Mouse (Mus musculus) natural killer cell, adult 2 months (primary cell): ENCODE measurements around the gene Plxdc1.
A peak's percentile ranks its signal among the peaks of the same experiment; 100 is the strongest.

Experiments
- DNase-seq, 2 experiments: peaks; one replicate each; pipeline ENCODE4 v3.0.0; 2022; ENCODE audit warnings: low spot score in 2 of 2

Gene Plxdc1

GRCm38 (mm10) chr11:97985727-97986677 is at the start of gene Plxdc1:
TSS of gene Plxdc1 (minus strand) at chr11:97986444.
- DNase-seq: no peak

GRCm38 (mm10) chr11:98035977-98036377 is 49.7 kb upstream of the Plxdc1 start:
- DNase-seq: no peak

- no peak for DNase-seq
Measured at GRCm38 (mm10) chr11:98034840-98035239, 48.6 kb upstream of the Plxdc1 start.

- DNase-seq: no peak
Measured at GRCm38 (mm10) chr11:98034061-98034460, 47.8 kb upstream of the Plxdc1 start.

GRCm38 (mm10) chr11:98031443-98031770 is 45.2 kb upstream of the Plxdc1 start:
- peak; percentile 45 to 74 for DNase-seq

GRCm38 (mm10) chr11:98030701-98031442 is 44.6 kb upstream of the Plxdc1 start:
- no peak for DNase-seq

GRCm38 (mm10) chr11:98027785-98028184 is 41.5 kb upstream of the Plxdc1 start:
- no peak for DNase-seq

- no peak for DNase-seq
Measured at GRCm38 (mm10) chr11:98027297-98027688, 41.0 kb upstream of the Plxdc1 start.

- peak; percentile 92 to 93 for DNase-seq
Measured at GRCm38 (mm10) chr11:98026570-98027296, 40.5 kb upstream of the Plxdc1 start, which contains the start of gene Rpl19. TSS of gene Rpl19 (plus strand) at chr11:98026710.

GRCm38 (mm10) chr11:98026248-98026569 is 40.0 kb upstream of the Plxdc1 start:
- no peak for DNase-seq

GRCm38 (mm10) chr11:98024516-98024915 is 38.3 kb upstream of the Plxdc1 start:
- no peak for DNase-seq

GRCm38 (mm10) chr11:98022555-98023371 is 36.5 kb upstream of the Plxdc1 start, which contains the start of gene Cacnb1:
TSS of gene Cacnb1 (minus strand) at chr11:98023034.
- peak in 1 of 2 experiments; percentile 32 for DNase-seq

GRCm38 (mm10) chr11:98022253-98022554 is 36.0 kb upstream of the Plxdc1 start:
- no peak for DNase-seq

GRCm38 (mm10) chr11:98021565-98022252 is 35.5 kb upstream of the Plxdc1 start:
- DNase-seq: no peak

GRCm38 (mm10) chr11:98021118-98021517 is 34.9 kb upstream of the Plxdc1 start:
- no peak for DNase-seq

- no peak for DNase-seq
Measured at GRCm38 (mm10) chr11:98020710-98021109, 34.5 kb upstream of the Plxdc1 start.

GRCm38 (mm10) chr11:98019883-98020610 is 33.8 kb upstream of the Plxdc1 start:
- DNase-seq: no peak

GRCm38 (mm10) chr11:98018858-98019641 is 32.8 kb upstream of the Plxdc1 start:
- DNase-seq: peak in 1 of 2 experiments; percentile 45

GRCm38 (mm10) chr11:98018222-98018621 is 32.0 kb upstream of the Plxdc1 start:
- DNase-seq: no peak
